Mouse (Mus musculus) forebrain, postnatal 0 days (tissue): ENCODE data around the gene Ptprr. TPM values are rescaled to one million over a fixed set of nuclear protein-coding genes. Genes with fewer than 3 reads are reported as not detected.

ENCODE experiments used
- ATAC-seq: fragments of 200-750 bp; cut with Nextera tagmentation; 2 replicates; pipeline ENCODE4 v1.8.0; 2017; ENCODE audit warnings: mild to moderate bottlenecking, moderate library complexity
- DNase-seq: peaks from one replicate; pipeline ENCODE4 v3.0.0-alpha.2; 2015
- H3K27ac ChIP-seq: fragments of 300-500 bp; sonication (generic); 2 replicates; pipeline ENCODE4 v1.5.1; 2014; ENCODE audit warnings: low read depth, mild to moderate bottlenecking, antibody characterized with exemption, low read length, moderate library complexity, mixed read lengths
- H3K27me3 ChIP-seq: fragments of 300-500 bp; sonication (generic); 2 replicates; pipeline ENCODE4 v1.6.1; 2014; ENCODE audit warnings: mild to moderate bottlenecking, low read length, mixed read lengths; ENCODE audit not compliant: insufficient read depth
- H3K36me3 ChIP-seq: fragments of 300-500 bp; sonication (generic); 2 replicates; pipeline ENCODE4 v1.6.1; 2014; ENCODE audit warnings: mild to moderate bottlenecking, moderate library complexity; ENCODE audit not compliant: insufficient read depth
- H3K4me1 ChIP-seq: fragments of 300-500 bp; sonication (generic); 2 replicates; pipeline ENCODE4 v1.6.1; 2014; ENCODE audit warnings: antibody characterized with exemption; ENCODE audit not compliant: insufficient read depth
- H3K4me2 ChIP-seq: fragments of 300-500 bp; sonication (generic); 2 replicates; pipeline ENCODE4 v1.6.1; 2014; ENCODE audit warnings: low read depth, mild to moderate bottlenecking, moderate library complexity
- H3K4me3 ChIP-seq: fragments of 300-500 bp; sonication (generic); 2 replicates; pipeline ENCODE4 v1.5.1; 2014; ENCODE audit warnings: low read depth, low read length, mixed read lengths
- H3K9ac ChIP-seq: fragments of 300-500 bp; sonication (generic); 2 replicates; pipeline ENCODE4 v1.6.1; 2014; ENCODE audit warnings: mild to moderate bottlenecking
- H3K9me3 ChIP-seq: fragments of 300-500 bp; sonication (generic); 2 replicates; pipeline ENCODE4 v1.6.1; 2016; ENCODE audit warnings: low read length
- CTCF ChIP-seq: sonication (generic); IDR thresholded peaks from 2 replicates; pipeline ENCODE4 v1.5.1; 2016; ENCODE audit warnings: antibody characterized with exemption, control low read depth, low read depth
- WGBS: fragments of 180-500 bp; shearing (Covaris S2); extraction: QIAGEN DNeasy Blood & Tissue Kit; methylation state at CpG from one replicate; pipeline ENCODE4 v1.1.7; 2014; 5-methylcytosine and 5-hydroxymethylcytosine counted together
- polyA plus RNA-seq: library from polyadenylated mRNA; unstranded; fragments of >200 nt; fragmentation: Nextera tagmentation; extraction: Ambion mirVana; gene quantifications from 2 replicates; pipeline ENCODE4 v1.2.1, GENCODE M21; 2015
- total RNA-seq: library from RNA; depleted of rRNA; stranded (reverse); fragments of >200 nt; gene quantifications from 2 replicates; pipeline ENCODE4 v1.2.3, GENCODE M21; 2014

The Ptprr gene
- total and polyA plus RNA-seq, 2 experiments from 2014 or later, result 19.6 to 21.3 TPM

DNA sequence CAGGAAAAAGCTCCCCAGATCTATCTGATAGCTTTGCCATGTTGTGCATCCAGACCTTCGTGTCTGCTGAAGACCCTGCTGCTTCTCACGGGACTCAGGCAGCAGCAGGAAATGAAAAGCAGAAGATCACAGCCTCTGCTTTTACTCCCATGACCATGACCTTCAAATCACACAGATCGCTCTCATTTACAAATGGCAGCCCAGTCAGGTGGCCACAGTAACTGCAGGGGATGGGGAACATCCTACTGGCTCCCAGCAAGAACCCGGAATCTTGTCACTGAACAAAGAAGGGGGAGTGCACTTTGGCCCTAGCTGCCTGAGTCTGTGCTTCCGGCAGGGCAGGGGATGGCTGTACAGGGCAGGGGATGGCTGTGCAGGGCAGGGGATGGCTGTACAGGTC, 217.3 kb downstream of the Ptprr start:
- H3K9ac ChIP-seq, result no peak overlapping the region
- DNase-seq (no peak), ATAC-seq (no peak)
- H3K27ac ChIP-seq, result no peak overlapping the region
- TF ChIP-seq CTCF, result no peak
- H3K4me2 ChIP-seq, result no peak overlapping the region
- H3K4me1 ChIP-seq, result no peaks in the 10 kb centered on the region
- H3K4me3 ChIP-seq, result no peak overlapping the region
- no peaks in the 10 kb centered on the region for H3K9me3 ChIP-seq
- 66% methylated on average over 5 of the region's 5 CpGs for WGBS
- H3K27me3 ChIP-seq, result no peaks in the 10 kb centered on the region
- no peaks in the 10 kb centered on the region for H3K36me3 ChIP-seq

- no peak for TF ChIP-seq CTCF
- Histone ChIP-seq H3K4me3 (no peak overlapping the region), H3K4me2 (no peak overlapping the region), H3K27me3 (no peaks in the 10 kb centered on the region), H3K9me3 (no peaks in the 10 kb centered on the region; the same call in 1 of the 2 replicates), H3K4me1 (no peaks in the 10 kb centered on the region), H3K36me3 (no peaks in the 10 kb centered on the region), H3K9ac (no peak overlapping the region), H3K27ac (no peak overlapping the region)
- ATAC-seq, result no peak
- 72% methylated on average over 7 of the region's 7 CpGs for WGBS
- no peak for DNase-seq
Observed at GRCm38 (mm10) chr10:116242200-116242599, 224.2 kb downstream of the Ptprr start.

- H3K36me3 ChIP-seq, result no peaks in the 10 kb centered on the region
- H3K27me3 ChIP-seq, result no peaks in the 10 kb centered on the region
- no peak overlapping the region for H3K27ac ChIP-seq
- H3K4me1 ChIP-seq, result no peaks in the 10 kb centered on the region
- no peak overlapping the region for H3K9ac ChIP-seq
- no peak overlapping the region for H3K4me2 ChIP-seq
- TF ChIP-seq CTCF, result no peak
- ATAC-seq, result no peak
- no peak overlapping the region for H3K4me3 ChIP-seq
- H3K9me3 ChIP-seq, result no peaks in the 10 kb centered on the region; the same call in 1 of the 2 replicates
- WGBS, result 71% methylated on average over 7 of the region's 7 CpGs
- DNase-seq, result no peak
Observed at GRCm38 (mm10) chr10:116243373-116243772, 225.4 kb downstream of the Ptprr start.

DNA sequence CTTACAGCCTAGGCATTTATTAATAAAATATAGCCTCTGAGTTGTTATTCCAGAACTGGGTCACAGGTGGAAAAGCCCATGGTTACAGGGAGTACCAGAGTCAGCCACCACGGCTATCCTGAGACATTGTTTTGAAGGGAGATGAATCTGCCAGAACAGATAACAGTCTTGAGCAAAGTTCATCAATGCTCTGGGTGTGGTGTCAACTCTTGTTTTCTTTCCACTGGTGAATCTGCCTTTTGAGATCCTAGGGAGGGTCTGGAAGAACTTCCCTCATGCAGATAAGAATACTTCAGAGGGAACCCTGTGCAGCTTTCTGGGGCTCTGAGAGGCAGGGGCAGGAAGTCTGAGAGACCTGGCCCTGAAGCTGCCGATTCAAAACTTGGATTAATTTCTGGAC, 227.6 kb downstream of the Ptprr start:
- ATAC-seq, result no peak
- Histone ChIP-seq H3K4me2 (no peak overlapping the region), H3K4me1 (no peaks in the 10 kb centered on the region), H3K9ac (no peak overlapping the region), H3K36me3 (no peaks in the 10 kb centered on the region), H3K27me3 (no peaks in the 10 kb centered on the region), H3K27ac (no peak overlapping the region), H3K9me3 (no peaks in the 10 kb centered on the region; the same call in 1 of the 2 replicates), H3K4me3 (no peak overlapping the region)
- WGBS, result 83% methylated on average over 2 of the region's 2 CpGs
- TF ChIP-seq CTCF, result no peak
- DNase-seq, result no peak

DNA sequence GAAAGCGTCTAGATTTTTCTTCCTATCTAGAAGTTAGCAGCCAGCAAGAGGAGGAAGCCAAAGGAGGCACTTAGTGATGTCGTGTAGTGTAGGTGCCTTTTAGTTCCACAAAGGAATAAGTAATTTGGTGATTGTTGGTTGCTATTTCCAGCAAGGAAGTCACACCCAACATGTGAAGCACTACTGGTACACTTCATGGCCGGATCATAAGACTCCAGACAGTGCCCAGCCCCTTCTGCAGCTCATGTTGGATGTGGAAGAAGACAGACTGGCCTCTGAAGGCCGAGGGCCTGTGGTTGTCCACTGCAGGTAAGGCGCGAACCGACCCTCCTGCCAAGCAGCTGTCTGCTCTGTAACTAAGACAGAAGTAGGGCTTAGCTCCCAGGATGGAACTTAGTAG, 234.7 kb downstream of the Ptprr start:
- Histone ChIP-seq H3K4me1 (no peaks in the 10 kb centered on the region), H3K27ac (no peak overlapping the region), H3K36me3 (no peaks in the 10 kb centered on the region), H3K4me3 (no peak overlapping the region), H3K9ac (no peak overlapping the region), H3K4me2 (no peak overlapping the region), H3K27me3 (no peaks in the 10 kb centered on the region), H3K9me3 (no peaks in the 10 kb centered on the region)
- 89% methylated on average over 7 of the region's 7 CpGs for WGBS
- TF ChIP-seq CTCF, result no peak
- ATAC-seq (no peak), DNase-seq (no peak)

DNA sequence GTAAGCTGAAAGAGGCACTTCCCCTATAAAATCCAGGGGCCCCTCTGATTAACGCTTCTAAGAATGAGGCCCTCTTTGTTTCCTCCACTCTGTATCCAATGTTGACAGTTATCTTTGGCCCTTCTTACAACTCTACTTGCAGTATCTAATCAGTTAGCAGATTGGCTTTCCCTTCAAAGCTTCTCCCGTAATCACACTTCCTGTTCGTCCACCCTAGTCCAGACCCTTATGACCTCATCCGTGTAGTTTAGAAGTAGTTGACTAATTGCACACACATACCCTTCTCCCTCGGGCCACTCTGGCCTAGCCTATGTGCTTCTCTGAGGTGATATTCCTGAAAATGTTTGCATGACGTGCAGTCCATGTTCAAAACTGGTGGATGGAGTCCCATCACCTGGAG, 236.0 kb downstream of the Ptprr start:
- Histone ChIP-seq H3K4me3 (no peak overlapping the region), H3K9ac (no peak overlapping the region), H3K27ac (no peak overlapping the region), H3K4me1 (no peaks in the 10 kb centered on the region), H3K36me3 (no peaks in the 10 kb centered on the region), H3K27me3 (no peaks in the 10 kb centered on the region), H3K4me2 (no peak overlapping the region), H3K9me3 (no peaks in the 10 kb centered on the region)
- DNase-seq (no peak), ATAC-seq (no peak)
- no peak for TF ChIP-seq CTCF
- WGBS, result 83% methylated on average over 6 of the region's 6 CpGs

GRCm38 (mm10) chr10:116259298-116259697, 241.3 kb downstream of the Ptprr start:
- no peaks in the 10 kb centered on the region for H3K36me3 ChIP-seq
- 75% methylated on average over 4 of the region's 4 CpGs for WGBS
- H3K4me3 ChIP-seq, result no peak overlapping the region
- no peaks in the 10 kb centered on the region for H3K9me3 ChIP-seq
- no peak for DNase-seq
- H3K4me2 ChIP-seq, result no peak overlapping the region
- no peak for TF ChIP-seq CTCF
- no peaks in the 10 kb centered on the region for H3K27me3 ChIP-seq
- ATAC-seq, result no peak
- no peaks in the 10 kb centered on the region for H3K4me1 ChIP-seq
- H3K9ac ChIP-seq, result no peak overlapping the region
- H3K27ac ChIP-seq, result no peak overlapping the region
